Mouse (Mus musculus) testis, adult 2 months (tissue): ENCODE data around the gene Abhd2.

Source experiments
- CTCF ChIP-seq: fragments of 200-500 bp; IDR thresholded peaks from 2 replicates; pipeline ENCODE4 v1.5.1; 2012; ENCODE audit warnings: low read depth, mild to moderate bottlenecking, inconsistent platforms, low read length, moderate library complexity; ENCODE audit not compliant: control insufficient read depth, insufficient read depth, insufficient replicate concordance
- POLR2A ChIP-seq: fragments of 200-500 bp; IDR thresholded peaks from 2 replicates; pipeline ENCODE4 v1.6.1; 2012; ENCODE audit warnings: low read depth, mild to moderate bottlenecking, inconsistent platforms, low read length, moderate library complexity; ENCODE audit not compliant: control insufficient read depth

GRCm38 (mm10) chr7:79395186-79395585, 122.2 kb downstream of the Abhd2 start:
- TF ChIP-seq POLR2A: no peak
- no peak for TF ChIP-seq CTCF
